Mouse (Mus musculus) urinary bladder, postnatal 10 days (tissue): ENCODE measurements around the gene Slc4a3.

ENCODE experiments used
- DNase-seq: peaks from one replicate; pipeline ENCODE4 v3.0.0; 2022; ENCODE audit warnings: low spot score

The Slc4a3 gene

DNA sequence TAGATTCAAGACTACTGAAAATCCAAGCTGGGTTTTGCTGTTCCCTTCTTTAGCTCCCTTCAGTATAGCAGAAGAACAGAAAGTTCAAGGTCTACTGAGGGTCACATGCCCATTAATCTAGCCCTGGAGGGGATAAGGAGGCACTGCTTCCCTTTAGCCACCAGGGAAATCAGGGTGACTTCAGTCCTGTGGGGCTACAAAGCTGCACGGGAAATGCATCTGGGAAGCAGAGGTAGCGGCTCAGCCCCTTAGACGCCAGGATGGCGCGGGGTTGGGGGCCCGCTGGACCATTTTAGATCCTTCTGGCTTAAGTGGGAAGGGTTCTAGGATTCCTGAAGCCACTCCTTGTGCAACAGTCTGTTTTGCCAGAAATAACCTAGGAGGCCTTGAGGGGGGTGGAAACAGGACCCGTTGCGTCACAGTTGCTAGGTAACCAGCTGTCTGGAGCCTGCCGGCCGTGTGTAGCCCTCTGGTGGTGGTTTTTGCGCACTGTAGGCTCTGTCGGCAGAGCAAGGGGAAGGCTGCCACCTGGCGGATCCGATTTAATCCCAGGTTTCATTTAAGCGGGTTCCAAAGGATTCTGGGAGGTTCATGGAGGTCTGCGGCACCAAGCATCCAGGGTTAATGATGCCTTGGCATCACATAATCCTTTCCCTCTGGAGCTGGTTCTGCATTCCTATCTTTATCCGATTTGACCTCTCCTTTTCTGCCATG, 13.3 kb downstream of the Slc4a3 start:
- peak; percentile 66 for DNase-seq

DNA sequence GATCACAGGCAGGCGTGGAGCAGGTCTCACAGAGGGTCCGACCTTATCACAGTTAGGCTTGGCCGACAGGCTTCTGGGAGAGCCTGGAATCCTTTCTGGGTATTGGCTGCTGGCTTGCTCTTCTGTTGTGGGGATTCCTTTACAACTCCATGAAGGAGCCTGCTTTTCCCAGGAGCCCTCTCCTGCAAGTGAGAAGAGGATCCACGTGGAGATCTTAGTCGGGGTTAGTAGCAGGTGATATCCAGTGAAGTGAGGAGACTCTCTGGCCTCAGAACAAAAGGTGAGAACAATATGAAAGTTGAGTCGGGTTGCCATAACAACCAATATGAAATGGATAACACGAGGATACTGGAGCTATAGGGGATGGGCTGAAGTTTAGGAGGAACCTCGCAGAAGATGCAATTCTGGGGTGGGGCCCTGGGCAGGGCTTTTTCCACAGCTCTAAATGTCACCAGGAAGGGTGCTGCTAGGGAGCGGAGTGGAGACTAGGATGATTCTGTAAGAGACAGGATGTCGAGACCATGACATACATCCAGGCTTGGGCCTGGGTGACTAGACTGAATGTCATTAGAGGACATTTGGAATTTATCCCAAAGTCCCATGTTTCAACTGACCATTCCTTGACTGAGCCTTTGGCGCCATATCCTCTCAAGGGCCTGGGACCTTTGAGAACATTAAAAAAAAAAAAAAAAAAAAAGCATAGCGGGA, 14.3 kb downstream of the Slc4a3 start:
- DNase-seq = no peak

DNA sequence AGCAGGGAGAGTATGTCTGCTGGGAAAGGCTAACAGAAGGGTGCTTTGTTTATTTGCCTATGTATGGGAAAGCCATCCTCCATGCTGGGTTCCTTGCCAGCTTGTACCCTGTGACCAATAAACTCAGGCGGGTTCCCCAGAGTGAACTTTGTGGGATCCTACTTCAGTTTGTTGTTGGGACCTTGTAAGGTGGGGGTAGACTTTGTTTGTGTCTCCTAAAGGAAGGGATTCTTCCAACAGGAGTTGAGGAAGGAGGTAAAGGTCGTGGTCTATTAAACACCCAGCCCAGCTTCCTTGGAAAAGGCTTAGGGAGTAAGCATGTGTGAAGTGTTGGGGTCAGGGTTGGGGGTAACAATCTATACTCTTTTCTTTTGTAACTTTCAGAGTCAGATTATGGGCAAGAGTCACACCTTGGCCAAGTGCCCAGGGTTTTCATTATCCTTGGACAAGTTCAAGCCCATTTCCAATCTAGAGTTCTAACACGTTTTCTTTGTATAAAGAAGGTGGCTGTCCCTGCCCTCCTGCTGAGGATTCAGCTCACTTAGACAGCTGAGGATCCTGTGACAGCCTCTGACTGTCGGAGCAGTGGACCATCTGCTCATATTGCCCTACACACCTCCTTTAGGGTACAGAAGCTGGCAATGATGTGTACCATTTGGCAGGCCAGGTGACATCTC, 15.3 kb downstream of the Slc4a3 start:
- no peak for DNase-seq

DNA sequence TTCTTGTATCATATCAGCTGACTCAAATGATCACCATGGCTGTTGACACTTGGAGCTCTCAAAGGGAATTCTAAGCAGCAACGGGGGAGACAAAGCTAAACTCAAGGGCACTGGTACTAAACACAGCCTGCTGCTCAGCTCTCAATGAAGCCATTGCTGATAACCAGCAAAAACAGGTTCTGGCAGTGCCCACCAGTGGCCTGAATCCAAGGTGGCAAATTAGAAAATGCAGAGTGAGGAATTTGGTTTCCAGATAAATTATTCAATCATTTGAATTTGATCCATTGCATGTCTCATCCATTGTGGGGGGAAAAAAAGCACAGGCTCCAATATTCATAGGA, 15.8 kb downstream of the Slc4a3 start:
- DNase-seq = no peak

GRCm38 (mm10) chr1:75564102-75564501, 18.0 kb downstream of the Slc4a3 start:
- no peak for DNase-seq

- DNase-seq = no peak
These were observed 18.9 kb downstream of the Slc4a3 start for GRCm38 (mm10) chr1:75564916-75565315.

GRCm38 (mm10) chr1:75565616-75566015, 19.6 kb downstream of the Slc4a3 start:
- DNase-seq = no peak

DNA sequence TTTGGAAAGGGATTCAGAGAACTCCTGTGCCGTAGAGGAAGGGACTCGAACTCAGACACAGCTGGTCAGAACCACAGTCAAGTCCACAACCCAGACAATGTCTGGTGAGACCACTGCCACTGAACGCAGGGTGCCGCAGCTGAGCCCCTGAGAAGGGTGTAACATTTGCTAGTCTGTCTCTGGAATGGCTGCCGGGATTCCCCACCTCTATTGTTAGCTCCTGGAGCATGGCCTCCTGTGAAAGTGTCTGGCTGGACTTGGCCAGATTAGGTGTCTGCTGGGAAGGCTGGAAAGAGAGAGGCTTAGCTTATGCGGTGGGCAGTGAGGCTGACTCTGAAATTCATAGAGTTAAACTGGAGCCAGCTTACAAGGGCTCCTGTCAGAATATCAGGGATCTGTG, 24.3 kb downstream of the Slc4a3 start:
- DNase-seq = no peak

- DNase-seq = no peak
These were observed 26.7 kb downstream of the Slc4a3 start for GRCm38 (mm10) chr1:75572776-75573175.

GRCm38 (mm10) chr1:75573715-75574114, 27.6 kb downstream of the Slc4a3 start:
- DNase-seq = no peak

DNA sequence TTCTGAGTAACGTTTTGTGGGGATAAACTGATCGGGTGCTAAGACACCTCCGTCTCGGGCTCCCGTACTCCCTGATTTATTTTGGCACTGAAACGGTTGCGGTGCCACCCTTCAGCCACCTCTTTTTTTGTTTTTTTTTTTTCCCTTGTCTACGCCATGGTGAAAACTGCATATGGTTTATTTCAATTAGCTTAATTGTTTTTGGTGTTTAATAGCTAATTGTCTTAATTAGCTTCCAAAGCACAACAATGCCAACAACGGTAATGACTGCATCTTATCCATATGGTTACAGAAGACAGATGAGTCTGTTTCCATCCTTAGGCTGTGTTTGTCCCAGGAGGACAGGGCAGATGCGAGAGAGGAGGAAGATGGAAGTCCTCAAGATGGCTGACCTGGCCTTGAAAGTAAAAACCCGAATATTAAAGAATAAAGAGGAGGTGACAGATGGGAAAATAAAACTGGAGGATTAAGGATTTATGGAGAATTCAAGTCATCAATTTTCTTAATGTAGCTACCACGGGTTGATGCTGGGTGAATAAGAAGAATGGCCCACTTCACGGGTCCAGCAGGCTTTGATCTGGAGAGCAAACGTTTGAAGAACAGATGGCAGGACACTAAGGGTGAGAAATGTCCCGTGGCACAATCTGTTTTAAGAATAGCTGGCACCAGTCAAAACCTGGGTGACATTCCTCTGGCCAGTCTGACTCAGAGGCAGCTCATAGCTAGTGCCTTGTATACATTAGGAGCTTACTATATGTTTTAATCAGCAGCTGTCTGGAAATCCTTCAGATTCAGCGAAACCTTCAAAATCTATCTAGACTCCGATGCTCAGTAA, 28.6 kb downstream of the Slc4a3 start:
- no peak for DNase-seq

DNA sequence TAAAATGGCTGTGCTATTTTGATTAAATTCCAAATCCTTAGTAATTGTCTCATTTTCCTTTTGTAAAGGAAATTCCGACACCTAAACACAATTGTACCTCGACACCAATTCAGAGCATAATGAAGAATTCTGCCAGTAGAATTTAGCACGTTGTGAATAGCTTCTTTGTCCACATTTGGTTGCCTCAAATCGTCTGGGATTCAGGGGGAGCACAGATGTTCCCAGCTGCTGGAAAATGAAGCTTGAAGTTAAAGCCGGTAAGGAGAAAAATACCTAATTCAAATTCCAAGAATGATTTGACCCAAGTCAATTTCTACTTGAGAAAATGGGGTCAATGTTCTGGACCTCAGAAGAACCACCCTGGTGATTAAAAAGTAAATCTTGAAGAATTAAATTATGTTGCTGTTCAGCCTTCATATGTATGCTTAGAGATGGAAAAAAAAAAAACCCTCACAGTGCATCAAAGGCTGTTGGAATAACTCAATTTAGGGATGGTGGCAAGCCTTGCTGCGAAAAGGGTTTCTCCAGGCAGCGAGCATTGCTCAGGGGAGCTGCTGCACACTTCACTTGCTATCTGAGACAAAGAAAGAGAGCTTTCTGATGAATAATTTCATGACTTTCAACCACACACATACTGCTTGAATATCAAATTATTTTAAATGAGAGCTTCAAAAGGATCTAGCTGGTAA, 36.0 kb downstream of the Slc4a3 start:
- DNase-seq = no peak

DNA sequence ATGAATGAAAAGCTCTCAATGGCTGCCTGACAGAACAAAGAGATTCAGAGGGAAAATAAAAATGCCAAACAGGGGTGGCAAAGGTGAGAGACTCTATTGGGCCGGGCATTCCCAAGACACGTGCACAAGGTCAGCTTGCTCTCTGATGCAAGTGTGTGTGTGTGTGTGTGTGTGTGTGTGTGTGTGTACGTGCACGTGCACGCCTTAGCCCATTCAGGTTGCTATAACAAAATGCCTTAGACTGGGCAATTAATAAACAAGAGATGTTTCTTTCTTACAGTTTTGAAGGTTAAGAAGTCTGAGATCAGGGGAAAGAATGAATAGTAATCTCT, 36.5 kb downstream of the Slc4a3 start:
- DNase-seq = no peak

- DNase-seq = no peak
These were observed 37.0 kb downstream of the Slc4a3 start for GRCm38 (mm10) chr1:75583034-75583433.

- DNase-seq = no peak
These were observed 40.7 kb downstream of the Slc4a3 start for GRCm38 (mm10) chr1:75586791-75587190.

DNA sequence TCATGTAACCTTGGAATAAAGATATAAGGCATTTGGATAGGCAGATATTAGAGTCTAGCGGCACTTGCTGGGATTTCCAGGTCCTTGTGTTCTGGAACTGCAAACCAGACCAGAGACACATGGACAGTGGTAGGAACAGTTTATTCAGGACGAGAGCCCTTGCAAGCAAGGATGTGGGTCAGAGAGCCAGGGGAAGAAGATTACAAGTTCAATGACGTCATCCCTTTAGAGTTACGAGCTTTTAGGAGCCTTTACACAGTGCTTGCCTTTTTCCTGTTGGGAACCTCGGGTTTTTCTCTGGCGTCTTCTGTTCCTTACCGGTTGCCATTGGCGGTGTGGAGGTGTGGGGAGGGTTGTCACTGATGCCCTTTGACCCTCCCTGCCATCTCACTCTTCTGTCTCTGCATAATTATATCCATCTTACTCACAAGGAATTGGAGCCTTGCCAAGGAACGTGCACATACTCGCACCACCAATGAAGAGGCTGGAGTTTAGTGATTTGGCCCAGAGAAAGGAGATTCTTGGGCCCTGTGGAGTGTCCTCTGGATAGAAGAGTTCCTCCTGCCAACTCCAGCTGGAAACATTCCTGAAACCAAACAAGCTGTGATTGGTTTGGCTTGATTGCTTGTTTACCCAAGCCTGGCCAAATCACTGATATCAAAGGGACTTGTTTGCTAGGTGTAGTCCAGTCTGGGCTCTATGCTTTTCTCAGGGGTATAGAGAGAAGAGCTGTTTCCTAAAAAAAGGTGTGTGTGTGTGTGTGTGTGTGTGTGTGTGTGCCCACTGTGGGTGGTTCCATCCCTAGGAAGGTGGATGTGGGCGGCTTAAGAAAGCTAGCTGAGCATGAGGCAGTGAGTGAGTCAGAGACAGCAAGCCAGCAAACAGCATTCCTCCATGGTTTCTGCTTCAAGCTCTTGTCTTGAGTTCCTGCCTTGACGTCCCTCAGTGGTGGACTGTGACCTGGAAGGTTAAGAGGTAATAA, 42.0 kb downstream of the Slc4a3 start:
- no peak for DNase-seq

DNA sequence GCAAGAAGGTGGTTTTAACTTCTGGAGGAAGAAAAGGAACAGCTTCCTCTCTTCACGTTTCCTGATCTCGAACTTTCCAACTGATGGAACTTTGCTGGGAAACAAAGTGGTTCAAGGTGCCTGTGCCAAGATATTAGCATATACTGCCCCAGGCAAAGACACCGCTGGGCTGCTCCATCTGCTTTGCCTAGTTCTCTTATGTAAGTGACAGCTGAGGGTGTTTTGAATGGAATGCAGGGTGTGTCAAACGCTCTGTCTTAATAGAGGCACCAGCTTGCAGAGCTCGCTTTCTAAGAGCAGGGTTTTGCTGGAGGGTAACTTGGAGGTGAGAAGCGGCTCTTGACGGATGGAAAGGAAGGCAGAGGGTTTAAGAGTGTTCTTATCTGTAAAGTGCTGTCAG, 42.8 kb downstream of the Slc4a3 start:
- DNase-seq = no peak

DNA sequence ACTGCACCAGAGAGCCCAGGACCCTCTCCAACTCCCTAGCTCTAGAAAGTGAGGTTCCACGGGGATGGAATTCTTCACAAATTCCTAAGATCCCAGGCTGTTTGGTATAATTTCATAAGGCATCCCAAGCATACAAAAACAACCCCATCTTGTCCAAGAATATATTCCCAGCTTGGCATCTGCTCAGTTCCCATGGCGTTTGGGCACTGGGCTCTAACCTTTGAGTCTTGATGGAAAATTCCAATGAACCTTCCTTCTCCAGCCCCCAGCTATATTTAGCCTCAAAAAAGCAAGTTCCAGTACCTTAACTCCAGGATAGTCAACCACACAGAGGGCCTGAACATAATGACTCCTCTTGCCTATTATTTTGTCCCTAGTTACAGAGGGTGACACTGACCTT, 43.9 kb downstream of the Slc4a3 start:
- DNase-seq = no peak

GRCm38 (mm10) chr1:75593956-75594355, 47.9 kb downstream of the Slc4a3 start:
- no peak for DNase-seq

- DNase-seq = no peak
These were observed 48.8 kb downstream of the Slc4a3 start for GRCm38 (mm10) chr1:75594836-75595235.

DNA sequence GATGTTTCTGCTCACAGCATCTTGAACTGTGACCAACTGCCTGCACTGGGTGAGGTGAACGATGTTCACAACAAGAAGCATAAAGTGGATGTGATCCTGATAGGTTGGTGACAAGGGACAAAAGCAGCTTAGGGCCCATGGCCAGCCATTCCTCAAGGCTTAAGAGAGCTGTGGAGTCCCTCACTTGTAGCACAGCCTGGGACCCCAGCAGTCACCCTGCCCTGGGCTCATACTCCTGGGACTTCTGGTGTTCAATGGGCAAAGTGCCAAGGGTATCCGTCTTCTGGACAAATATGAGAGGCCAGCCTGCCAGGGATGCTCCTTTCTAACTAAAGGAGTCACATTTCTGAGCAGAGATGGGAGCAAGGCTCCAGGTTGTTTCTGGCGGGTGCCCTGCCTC, 49.9 kb downstream of the Slc4a3 start:
- DNase-seq = no peak
